Mouse (Mus musculus) liver, postnatal 0 days (tissue): ENCODE measurements around the gene Asb8. TPM values are rescaled to one million over a fixed set of nuclear protein-coding genes. Genes with fewer than 3 reads are reported as not detected.

Experiments
- ATAC-seq: fragments of 200-750 bp; cut with Nextera tagmentation; 2 replicates; pipeline ENCODE4 v1.8.0; 2017; ENCODE audit warnings: mild to moderate bottlenecking, moderate library complexity
- DNase-seq: peaks from one replicate; pipeline ENCODE4 v3.0.0-alpha.2; 2016
- H3K27ac ChIP-seq: fragments of 300-500 bp; sonication (generic); 2 replicates; pipeline ENCODE4 v1.5.1; 2014; ENCODE audit warnings: antibody characterized with exemption, moderate library complexity, mild to moderate bottlenecking, low read depth
- H3K27me3 ChIP-seq: fragments of 300-500 bp; sonication (generic); 2 replicates; pipeline ENCODE4 v1.6.1; 2014; ENCODE audit warnings: low read length, control low read depth, mixed read lengths; ENCODE audit not compliant: insufficient read depth
- H3K36me3 ChIP-seq: fragments of 300-500 bp; sonication (generic); replicated peaks from 2 replicates; pipeline ENCODE4 v1.6.1; 2014; ENCODE audit warnings: mild to moderate bottlenecking, control low read depth, low read length, moderate library complexity, mixed read lengths; ENCODE audit not compliant: insufficient read depth
- H3K4me1 ChIP-seq: fragments of 300-500 bp; sonication (generic); 2 replicates; pipeline ENCODE4 v1.6.1; 2014; ENCODE audit warnings: antibody characterized with exemption, mild to moderate bottlenecking, control low read depth; ENCODE audit not compliant: insufficient read depth
- H3K4me2 ChIP-seq: fragments of 300-500 bp; sonication (generic); 2 replicates; pipeline ENCODE4 v1.6.1; 2014; ENCODE audit warnings: low read depth, mild to moderate bottlenecking, low read length, moderate library complexity, mixed read lengths
- H3K4me3 ChIP-seq: fragments of 300-500 bp; sonication (generic); 2 replicates; pipeline ENCODE4 v1.5.1; 2014; ENCODE audit warnings: low read depth, low read length
- H3K9ac ChIP-seq: fragments of 300-500 bp; sonication (generic); replicated peaks from 2 replicates; pipeline ENCODE4 v1.6.1; 2014; ENCODE audit warnings: mild to moderate bottlenecking, moderate library complexity
- H3K9me3 ChIP-seq: fragments of 300-500 bp; sonication (generic); 2 replicates; pipeline ENCODE4 v1.6.1; 2016; ENCODE audit warnings: mild to moderate bottlenecking, control low read depth, low read length, mixed read lengths
- CTCF ChIP-seq: sonication (generic); IDR thresholded peaks from 2 replicates; pipeline ENCODE4 v1.5.1; 2016; ENCODE audit warnings: antibody characterized with exemption, low read depth
- EP300 ChIP-seq: IDR thresholded peaks from 2 replicates; pipeline ENCODE4 v1.6.1; 2016; ENCODE audit warnings: antibody characterized with exemption, low read depth, mild to moderate bottlenecking
- whole genome bisulfite sequencing: fragments of 180-500 bp; shearing (Covaris S2); extraction: QIAGEN DNeasy Blood & Tissue Kit; methylation state at CpG from one replicate; pipeline ENCODE4 v1.1.7; 2014; ENCODE audit not compliant: insufficient replicate concordance; 5-methylcytosine and 5-hydroxymethylcytosine counted together
- polyA plus RNA-seq: library from polyadenylated mRNA; unstranded; fragments of >200 nt; fragmentation: Nextera tagmentation; extraction: Ambion mirVana; gene quantifications from 2 replicates; pipeline ENCODE4 v1.2.1, GENCODE M21; 2015

The Asb8 gene
- polyA plus RNA-seq, 1 experiment from 2014 or later, result 24.1 TPM

DNA sequence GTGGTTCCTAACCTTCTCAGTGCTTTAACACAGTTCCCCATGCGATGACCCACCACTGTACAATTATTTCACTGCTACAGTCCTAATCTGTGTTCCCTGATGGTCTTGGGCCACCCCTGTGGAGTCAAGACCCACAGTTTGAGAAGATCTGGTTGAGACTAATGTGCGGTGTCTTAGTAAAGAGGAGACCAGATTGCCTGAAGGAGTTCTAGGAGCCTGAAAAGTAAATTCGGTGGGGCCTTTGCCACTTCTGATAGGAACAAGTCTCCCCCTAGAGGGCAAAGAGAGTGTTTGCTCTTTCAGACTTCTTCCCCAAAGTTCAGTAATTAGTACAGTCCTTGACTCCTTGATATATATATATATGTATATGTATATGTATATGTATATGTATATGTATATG, 11.8 kb downstream of the Asb8 start:
- ATAC-seq (no peak), DNase-seq (no peak)
- Histone ChIP-seq H3K27ac (no peak overlapping the region), H3K36me3 (no peaks in the 10 kb centered on the region), H3K4me1 (no peaks in the 10 kb centered on the region), H3K9ac (no peak overlapping the region), H3K27me3 (no peaks in the 10 kb centered on the region), H3K4me3 (no peak overlapping the region), H3K9me3 (no peaks in the 10 kb centered on the region), H3K4me2 (no peak overlapping the region)
- 41% methylated on average over 3 of the region's 3 CpGs for WGBS
- TF ChIP-seq CTCF (peak; percentile 74), EP300 (no peak)

DNA sequence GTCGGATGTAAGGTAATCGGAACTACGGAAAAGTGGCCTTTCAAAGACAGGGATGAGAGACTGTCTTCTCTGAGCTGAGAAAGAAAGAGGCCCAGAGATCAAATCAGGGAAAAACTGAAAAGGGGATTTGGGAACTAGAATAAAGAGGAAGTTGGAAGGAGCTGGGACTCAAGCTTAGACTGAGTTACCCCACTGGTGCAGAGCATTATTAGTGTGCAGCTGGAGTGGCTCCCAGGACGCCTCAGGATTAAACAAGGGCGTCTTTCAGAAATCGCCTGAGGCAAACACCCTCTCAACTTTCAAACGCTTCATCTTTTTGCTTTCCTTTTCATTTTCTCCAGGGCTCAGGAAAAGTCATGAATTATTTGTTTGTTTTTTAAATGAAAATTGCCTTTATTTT, 12.5 kb downstream of the Asb8 start:
- DNase-seq (no peak), ATAC-seq (no peak)
- H3K4me3 ChIP-seq, result no peak overlapping the region
- WGBS, result 74% methylated on average over 7 of the region's 7 CpGs
- no peak overlapping the region for H3K4me2 ChIP-seq
- no peaks in the 10 kb centered on the region for H3K27me3 ChIP-seq
- TF ChIP-seq EP300 (no peak), CTCF (no peak)
- H3K27ac ChIP-seq, result no peak overlapping the region
- H3K36me3 ChIP-seq, result no peaks in the 10 kb centered on the region
- no peak overlapping the region for H3K9ac ChIP-seq
- H3K4me1 ChIP-seq, result no peaks in the 10 kb centered on the region
- H3K9me3 ChIP-seq, result no peaks in the 10 kb centered on the region

DNA sequence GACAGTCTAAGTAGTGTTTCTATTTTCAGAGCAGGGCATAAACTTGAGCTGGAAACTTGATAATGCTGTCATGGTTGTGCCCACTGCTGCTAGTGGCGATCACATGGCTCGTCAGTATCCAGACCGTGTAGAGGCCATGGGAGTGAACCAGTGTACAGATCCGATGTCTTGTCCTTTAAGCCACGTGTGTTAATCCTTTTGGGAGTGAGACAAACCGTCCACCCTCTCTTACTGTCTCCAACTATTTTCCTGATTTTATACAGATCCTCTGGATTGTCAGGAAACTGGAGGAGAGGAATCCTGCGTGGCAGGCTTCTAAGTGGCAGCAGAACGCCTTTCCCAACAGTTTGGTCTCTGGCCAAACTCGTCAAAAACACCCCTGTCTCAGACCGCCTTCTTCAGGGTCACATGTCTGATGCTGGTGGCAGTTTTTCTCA, 16.2 kb downstream of the Asb8 start:
- no peak for ATAC-seq
- Histone ChIP-seq H3K4me2 (no peak overlapping the region), H3K27me3 (no peaks in the 10 kb centered on the region), H3K4me1 (peaks cover 10% of the 10 kb centered on the region), H3K4me3 (no peak overlapping the region), H3K9me3 (no peaks in the 10 kb centered on the region), H3K36me3 (no peaks in the 10 kb centered on the region), H3K27ac (no peak overlapping the region), H3K9ac (no peak overlapping the region)
- WGBS, result 65% methylated on average over 10 of the region's 10 CpGs
- no peak for DNase-seq
- TF ChIP-seq EP300, result no peak
- no peak for TF ChIP-seq CTCF

DNA sequence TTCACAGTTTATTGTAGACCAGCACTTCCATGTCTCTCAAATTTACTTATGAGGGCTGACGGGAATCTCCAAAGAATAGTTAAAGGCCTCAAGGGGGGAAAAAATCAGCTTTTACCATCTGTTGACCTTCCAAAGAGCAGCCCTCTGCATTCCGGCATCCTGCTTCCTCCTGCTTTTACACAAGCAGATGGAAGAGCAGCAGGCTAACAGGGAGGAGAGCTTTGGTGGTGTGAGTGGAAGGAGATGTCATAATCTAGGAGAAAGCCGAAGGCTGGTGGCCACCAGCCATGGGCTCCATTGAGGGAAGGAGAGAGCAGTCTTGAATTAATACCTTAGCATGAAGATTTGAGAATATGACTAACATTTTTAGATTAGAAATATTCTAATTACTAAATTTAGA, 17.1 kb downstream of the Asb8 start:
- TF ChIP-seq EP300, result no peak
- TF ChIP-seq CTCF, result no peak
- Histone ChIP-seq H3K4me1 (peaks cover 10% of the 10 kb centered on the region), H3K4me2 (no peak overlapping the region), H3K27me3 (no peaks in the 10 kb centered on the region), H3K36me3 (no peaks in the 10 kb centered on the region), H3K9me3 (no peaks in the 10 kb centered on the region), H3K4me3 (no peak overlapping the region), H3K27ac (no peak overlapping the region), H3K9ac (no peak overlapping the region)
- ATAC-seq, result no peak
- no peak for DNase-seq
- 75% methylated on average over 3 of the region's 3 CpGs for WGBS

DNA sequence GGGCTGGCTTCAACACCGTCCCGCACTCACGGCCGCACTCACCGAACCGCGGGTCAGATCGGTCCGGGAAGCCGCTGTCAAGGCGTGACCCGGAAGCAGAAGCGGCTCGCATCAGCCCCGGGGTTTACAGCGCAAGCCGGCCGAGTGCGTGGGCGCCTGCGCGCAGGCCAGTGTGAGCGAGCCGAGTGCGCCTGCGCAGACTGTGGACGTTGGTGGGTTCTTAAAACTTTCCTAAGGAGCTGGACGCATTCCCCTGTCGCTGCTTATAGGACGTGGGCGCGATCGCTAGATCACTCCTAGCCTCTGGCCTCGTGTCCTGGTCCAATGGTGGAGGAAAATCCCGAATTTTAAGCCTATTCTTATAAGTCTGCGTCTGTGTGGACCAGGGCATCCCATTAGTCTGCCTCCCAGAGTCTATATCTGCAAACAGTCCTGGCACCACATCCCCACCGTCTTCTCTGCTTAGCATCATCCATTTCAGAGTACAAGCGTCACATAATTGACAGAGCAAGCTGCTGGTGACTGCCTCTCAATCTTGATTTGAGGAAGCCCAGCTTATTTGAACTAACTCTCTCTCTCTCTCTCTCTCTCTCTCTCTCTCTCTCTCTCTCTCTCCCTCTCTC, 19.8 kb downstream of the Asb8 start:
- H3K4me2 ChIP-seq, result peak overlapping the region; percentile 95
- peak overlapping the region; percentile 90 for H3K27ac ChIP-seq
- H3K4me3 ChIP-seq, result peak overlapping the region; percentile 99
- WGBS, result 1% methylated on average over 38 of the region's 38 CpGs
- no peak for TF ChIP-seq CTCF
- TF ChIP-seq EP300, result no peak
- peaks cover 10% of the 10 kb centered on the region for H3K4me1 ChIP-seq
- ATAC-seq (peak; percentile 99), DNase-seq (peak; percentile 94)
- H3K9ac ChIP-seq, result peak overlapping the region; percentile 98
- no peaks in the 10 kb centered on the region for H3K9me3 ChIP-seq
- H3K36me3 ChIP-seq, result peaks cover 14% of the 10 kb centered on the region
- H3K27me3 ChIP-seq, result no peaks in the 10 kb centered on the region

DNA sequence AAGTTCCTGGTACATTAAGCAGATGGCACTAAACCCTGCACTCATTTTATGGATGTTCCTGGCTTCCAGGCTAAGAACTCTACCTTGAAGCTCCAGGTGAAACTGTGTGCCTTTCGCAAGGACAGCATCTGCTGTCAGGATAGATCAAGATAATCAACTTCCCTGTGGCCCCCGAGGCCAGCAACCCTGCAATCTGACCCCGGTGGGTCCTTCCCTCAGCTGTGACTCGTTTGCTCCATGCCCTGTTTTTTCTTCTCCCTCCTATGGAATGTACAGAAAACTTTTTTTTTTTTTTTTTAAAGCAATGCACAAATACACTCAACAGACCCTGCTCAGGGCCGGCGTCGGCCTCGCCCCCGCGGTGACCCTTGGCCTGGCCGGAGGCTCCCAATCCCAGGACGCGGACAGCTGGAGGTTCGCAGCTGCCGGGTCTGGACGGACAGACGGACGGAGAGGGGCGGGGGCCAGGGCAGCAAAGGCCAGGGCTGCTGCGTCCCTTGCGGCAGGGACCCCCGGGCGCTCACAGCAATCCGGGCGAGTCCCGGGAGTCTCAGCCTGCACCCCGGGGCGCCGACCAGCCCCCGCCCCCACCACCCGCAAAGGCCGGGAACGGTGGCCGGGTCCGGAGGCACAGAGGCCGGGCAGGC, 20.4 kb downstream of the Asb8 start:
- Histone ChIP-seq H3K27ac (peak overlapping the region; percentile 90), H3K4me2 (peak overlapping the region; percentile 95), H3K9me3 (no peaks in the 10 kb centered on the region), H3K36me3 (peaks cover 17% of the 10 kb centered on the region), H3K27me3 (no peaks in the 10 kb centered on the region), H3K9ac (peak overlapping the region; percentile 98), H3K4me1 (peaks cover 10% of the 10 kb centered on the region), H3K4me3 (peak overlapping the region; percentile 99)
- no peak for DNase-seq
- WGBS, result 1% methylated on average over 34 of the region's 36 CpGs
- TF ChIP-seq CTCF (no peak), EP300 (no peak)
- ATAC-seq, result peak; percentile 72
